In genomic region chr1:92178021-92178895, GRCm38 (mm10) we compare ENCODE assay signal across 8 mouse cellular contexts. TPM values are rescaled to one million over a fixed set of nuclear protein-coding genes. Genes with fewer than 3 reads are reported as not detected.
A peak's percentile ranks its signal among the peaks of the same experiment; 100 is the strongest.
DNase-seq lines count a peak whose midpoint lies in the region; ATAC-seq and TF ChIP-seq lines count a peak whose summit lies in the region.

No protein-coding gene starts in this region.

- H3K4me3 ChIP-seq in kidney, postnatal 0 days (replicated peaks; ENCODE audit: low read depth, low read length) = peak overlapping the region; percentile 82; the same call in 1 of the 2 replicates
- H3K4me3 ChIP-seq in E14TG2a.4 (replicated peaks; ENCODE audit: low read length) = peak overlapping the region; percentile 86
- peak overlapping the region; percentile 76 for H3K4me3 ChIP-seq in hindbrain, embryonic 15.5 days
- H3K4me3 ChIP-seq in midbrain, embryonic 12.5 days = peak overlapping the region; percentile 87

- peak overlapping the region; percentile 88 for H3K4me2 ChIP-seq in kidney, postnatal 0 days (ENCODE audit: low read length)
- peak overlapping the region; percentile 74 for H3K4me2 ChIP-seq in hindbrain, embryonic 15.5 days
- H3K4me2 ChIP-seq in midbrain, embryonic 12.5 days (replicated peaks) = peak overlapping the region; percentile 75

- no peaks in the 10 kb centered on the region for H3K27me3 ChIP-seq in kidney, postnatal 0 days (ENCODE audit: insufficient read depth, low read length)
- H3K27me3 ChIP-seq in E14TG2a.4 (ENCODE audit: insufficient read depth, low read length) = no peaks in the 10 kb centered on the region
- H3K27me3 ChIP-seq in hindbrain, embryonic 15.5 days = no peaks in the 10 kb centered on the region
- H3K27me3 ChIP-seq in midbrain, embryonic 12.5 days = no peaks in the 10 kb centered on the region

- no peaks in the 10 kb centered on the region for H3K36me3 ChIP-seq in kidney, postnatal 0 days (ENCODE audit: insufficient read depth, low read length)
- H3K36me3 ChIP-seq in E14TG2a.4 (ENCODE audit: insufficient read depth, low read length) = peaks cover 39% of the 10 kb centered on the region
- no peaks in the 10 kb centered on the region for H3K36me3 ChIP-seq in hindbrain, embryonic 15.5 days
- H3K36me3 ChIP-seq in midbrain, embryonic 12.5 days = no peaks in the 10 kb centered on the region

- DNase-seq in kidney, postnatal 0 days (ENCODE audit: low spot score) = peak; percentile 82
- DNase-seq in kidney, adult 18-20 months = no peak
- DNase-seq in embryo, embryonic 9.5 days (ENCODE audit: extremely low spot score) = peak; percentile 63
- DNase-seq in thymus, postnatal 36 days = peak; percentile 66 to 73
- DNase-seq in cerebellum, postnatal 25 days = no peak

- TF ChIP-seq CTCF in kidney, postnatal 0 days (IDR thresholded peaks at IDR 0.05; ENCODE audit: low read depth) = peak; percentile 58; the same call in 1 of the 2 replicates
- peak; percentile 26; the same call in 1 of the 2 replicates for TF ChIP-seq CTCF in E14TG2a.4 (conservative IDR thresholded peaks at IDR 0.05; ENCODE audit: low read length)

- WGBS in kidney, postnatal 0 days = 45% methylated on average over 10 of the region's 10 CpGs
- WGBS in hindbrain, embryonic 15.5 days = 14% methylated on average over 10 of the region's 10 CpGs
- WGBS in midbrain, embryonic 12.5 days = 12% methylated on average over 10 of the region's 10 CpGs

- ATAC-seq in kidney, postnatal 0 days (replicated peaks; ENCODE audit: low FRiP score, low read depth) = no peak
- no peak for ATAC-seq in hindbrain, embryonic 15.5 days (ENCODE audit: low FRiP score, low read depth)
- ATAC-seq in midbrain, embryonic 12.5 days (ENCODE audit: low FRiP score, low read depth) = no peak

- H3K4me1 ChIP-seq in kidney, postnatal 0 days (replicated peaks; ENCODE audit: insufficient read depth, low read length) = peaks cover 28% of the 10 kb centered on the region
- peaks cover 79% of the 10 kb centered on the region for H3K4me1 ChIP-seq in E14TG2a.4 (replicated peaks; ENCODE audit: low read depth, low read length)
- peaks cover 54% of the 10 kb centered on the region for H3K4me1 ChIP-seq in hindbrain, embryonic 15.5 days (replicated peaks)
- peaks cover 49% of the 10 kb centered on the region for H3K4me1 ChIP-seq in midbrain, embryonic 12.5 days

- 0 out of 2 replicates have a peak overlapping the region, but pooled peaks have one; percentile 8 for H3K9ac ChIP-seq in kidney, postnatal 0 days (ENCODE audit: low read depth, low read length)
- peak overlapping the region; percentile 82 for H3K9ac ChIP-seq in hindbrain, embryonic 15.5 days
- peak overlapping the region; percentile 96 for H3K9ac ChIP-seq in midbrain, embryonic 12.5 days (replicated peaks)

- no peaks in the 10 kb centered on the region for H3K9me3 ChIP-seq in kidney, postnatal 0 days (replicated peaks; ENCODE audit: low read length)
- H3K9me3 ChIP-seq in E14TG2a.4 (ENCODE audit: low read length) = no peaks in the 10 kb centered on the region
- H3K9me3 ChIP-seq in hindbrain, embryonic 15.5 days = no peaks in the 10 kb centered on the region
- no peaks in the 10 kb centered on the region for H3K9me3 ChIP-seq in midbrain, embryonic 12.5 days

- H3K27ac ChIP-seq in kidney, postnatal 0 days = no peak overlapping the region
- peak overlapping the region; percentile 90 for H3K27ac ChIP-seq in hindbrain, embryonic 15.5 days (replicated peaks)
- peak overlapping the region; percentile 56 for H3K27ac ChIP-seq in midbrain, embryonic 12.5 days (replicated peaks)

RNA-seq across cellular contexts. Expression of gene Hdac4, which starts 17.2 kb away (rescaled TPM):
- 13.1 and 13.9 TPM in 2 replicates for polyA plus RNA-seq in kidney, postnatal 0 days (2015; fragmentation: Nextera tagmentation; extraction: Ambion mirVana)
- 30.3 and 32.4 TPM in 2 replicates for polyA plus RNA-seq in hindbrain, embryonic 15.5 days (2015; fragmentation: Nextera tagmentation; extraction: Ambion mirVana)
- 25.2 and 26.9 TPM in 2 replicates for polyA plus RNA-seq in midbrain, embryonic 12.5 days (2016; fragmentation: Nextera tagmentation; extraction: Ambion mirVana)

Comparison
In these comparisons a context has a peak if more than half of its experiments do, and no peak if none do; other contexts are left out.
1. DNase-seq: peak in kidney, postnatal 0 days (single experiment), embryo, embryonic 9.5 days (single experiment) and thymus, postnatal 36 days (2 of 2); none in kidney, adult 18-20 months (single experiment) and cerebellum, postnatal 25 days (0 of 2).
2. H3K9ac ChIP-seq: peak in every context shown above with its lines; median percentile 96 in midbrain, embryonic 12.5 days; 82 in hindbrain, embryonic 15.5 days; 8 in kidney, postnatal 0 days.
3. Peak in every context shown above with its lines, with median percentiles within 50 percentile points of each other: H3K4me2 ChIP-seq and H3K4me3 ChIP-seq.